Mouse (Mus musculus): ENCODE measurements at regions not wholly inside any gene's neighbourhood (a gene's known extent, or its start where the extent isn't known, plus 50 kb on each side); places are given as distances from the start of the nearest gene placed in this dataset.

GRCm38 (mm10) chr2:148506966-148507365 is 63.6 kb upstream of the Cd93 start:
- Histone ChIP-seq H3K27me3 (ENCODE audit: control insufficient read depth, insufficient read depth, low read depth, low read length) (no peaks in the 10 kb centered on the region), H3K27ac (ENCODE audit: low read length) (no peak overlapping the region), H3K9me3 (replicated peaks; ENCODE audit: control insufficient read depth, low read length, poor library complexity, severe bottlenecking) (no peaks in the 10 kb centered on the region), H3K4me2 (ENCODE audit: low read length) (no peak overlapping the region), H3K9ac (ENCODE audit: low read depth, low read length) (no peak overlapping the region), H3K36me3 (ENCODE audit: control insufficient read depth, insufficient read depth, low read length) (no peaks in the 10 kb centered on the region), H3K4me1 (ENCODE audit: control insufficient read depth, insufficient read depth, low read length) (no peaks in the 10 kb centered on the region), H3K4me3 (ENCODE audit: low read depth, low read length) (no peak overlapping the region)
- WGBS = 85% methylated on average over 3 of the region's 3 CpGs
- no peak for ATAC-seq

GRCm38 (mm10) chr2:148505651-148506050 is 62.3 kb upstream of the Cd93 start:
- no peak for ATAC-seq
- WGBS = 88% methylated on average over 3 of the region's 3 CpGs
- H3K27me3 ChIP-seq (ENCODE audit: control insufficient read depth, insufficient read depth, low read depth, low read length) = no peaks in the 10 kb centered on the region

GRCm38 (mm10) chr2:148503143-148503854 is 59.9 kb upstream of the Cd93 start:
- Histone ChIP-seq H3K36me3 (ENCODE audit: control insufficient read depth, insufficient read depth, low read length) (no peaks in the 10 kb centered on the region), H3K4me2 (ENCODE audit: low read length) (no peak overlapping the region), H3K9ac (ENCODE audit: low read depth, low read length) (no peak overlapping the region), H3K4me1 (ENCODE audit: control insufficient read depth, insufficient read depth, low read length) (no peaks in the 10 kb centered on the region), H3K4me3 (ENCODE audit: low read depth, low read length) (no peak overlapping the region), H3K27ac (ENCODE audit: low read length) (no peak overlapping the region), H3K9me3 (replicated peaks; ENCODE audit: control insufficient read depth, low read length, poor library complexity, severe bottlenecking) (no peaks in the 10 kb centered on the region), H3K27me3 (ENCODE audit: control insufficient read depth, insufficient read depth, low read depth, low read length) (no peaks in the 10 kb centered on the region)
- ATAC-seq = no peak
- 94% methylated on average over 2 of the region's 2 CpGs for WGBS

More at GRCm38 (mm10) chr2:148505651-148506050, 62.3 kb upstream of the Cd93 start:
- H3K27ac ChIP-seq (ENCODE audit: low read length) = no peak overlapping the region
- H3K36me3 ChIP-seq (ENCODE audit: control insufficient read depth, insufficient read depth, low read length) = no peaks in the 10 kb centered on the region
- no peaks in the 10 kb centered on the region for H3K4me1 ChIP-seq (ENCODE audit: control insufficient read depth, insufficient read depth, low read length)
- no peak overlapping the region for H3K9ac ChIP-seq (ENCODE audit: low read depth, low read length)
- no peak overlapping the region for H3K4me2 ChIP-seq (ENCODE audit: low read length)
- H3K9me3 ChIP-seq (replicated peaks; ENCODE audit: control insufficient read depth, low read length, poor library complexity, severe bottlenecking) = no peaks in the 10 kb centered on the region
- no peak overlapping the region for H3K4me3 ChIP-seq (ENCODE audit: low read depth, low read length)

GRCm38 (mm10) chr2:148502321-148502720 is 59.0 kb upstream of the Cd93 start:
- H3K27me3 ChIP-seq (ENCODE audit: control insufficient read depth, insufficient read depth, low read depth, low read length) = no peaks in the 10 kb centered on the region
- ATAC-seq = no peak
- 79% methylated on average over 2 of the region's 2 CpGs for WGBS

GRCm38 (mm10) chr2:148500235-148500936 is 57.0 kb upstream of the Cd93 start:
- Histone ChIP-seq H3K4me2 (ENCODE audit: low read length) (no peak overlapping the region), H3K4me3 (ENCODE audit: low read depth, low read length) (no peak overlapping the region), H3K27ac (ENCODE audit: low read length) (no peak overlapping the region), H3K36me3 (ENCODE audit: control insufficient read depth, insufficient read depth, low read length) (no peaks in the 10 kb centered on the region), H3K27me3 (ENCODE audit: control insufficient read depth, insufficient read depth, low read depth, low read length) (no peaks in the 10 kb centered on the region), H3K9me3 (replicated peaks; ENCODE audit: control insufficient read depth, low read length, poor library complexity, severe bottlenecking) (no peaks in the 10 kb centered on the region), H3K9ac (ENCODE audit: low read depth, low read length) (no peak overlapping the region), H3K4me1 (ENCODE audit: control insufficient read depth, insufficient read depth, low read length) (no peaks in the 10 kb centered on the region)
- WGBS = 85% methylated on average over 6 of the region's 6 CpGs
- ATAC-seq = no peak

More at GRCm38 (mm10) chr2:148502321-148502720, 59.0 kb upstream of the Cd93 start:
- H3K27ac ChIP-seq (ENCODE audit: low read length) = no peak overlapping the region
- H3K4me1 ChIP-seq (ENCODE audit: control insufficient read depth, insufficient read depth, low read length) = no peaks in the 10 kb centered on the region
- no peak overlapping the region for H3K4me3 ChIP-seq (ENCODE audit: low read depth, low read length)
- H3K9ac ChIP-seq (ENCODE audit: low read depth, low read length) = no peak overlapping the region
- no peaks in the 10 kb centered on the region for H3K9me3 ChIP-seq (replicated peaks; ENCODE audit: control insufficient read depth, low read length, poor library complexity, severe bottlenecking)
- H3K4me2 ChIP-seq (ENCODE audit: low read length) = no peak overlapping the region
- no peaks in the 10 kb centered on the region for H3K36me3 ChIP-seq (ENCODE audit: control insufficient read depth, insufficient read depth, low read length)

GRCm38 (mm10) chr2:148497452-148498302 is 54.3 kb upstream of the Cd93 start:
- no peak overlapping the region for H3K27ac ChIP-seq (ENCODE audit: low read length)
- WGBS = 82% methylated on average over 12 of the region's 12 CpGs
- H3K9ac ChIP-seq (ENCODE audit: low read depth, low read length) = no peak overlapping the region

GRCm38 (mm10) chr2:148496151-148497040 is 53.0 kb upstream of the Cd93 start:
- no peak for ATAC-seq
- H3K9ac ChIP-seq (ENCODE audit: low read depth, low read length) = no peak overlapping the region
- WGBS = 90% methylated on average over 6 of the region's 6 CpGs
- H3K4me2 ChIP-seq (ENCODE audit: low read length) = no peak overlapping the region
- no peaks in the 10 kb centered on the region for H3K36me3 ChIP-seq (ENCODE audit: control insufficient read depth, insufficient read depth, low read length)
- H3K9me3 ChIP-seq (replicated peaks; ENCODE audit: control insufficient read depth, low read length, poor library complexity, severe bottlenecking) = no peaks in the 10 kb centered on the region
- no peak overlapping the region for H3K27ac ChIP-seq (ENCODE audit: low read length)
- no peak overlapping the region for H3K4me3 ChIP-seq (ENCODE audit: low read depth, low read length)
- no peaks in the 10 kb centered on the region for H3K4me1 ChIP-seq (ENCODE audit: control insufficient read depth, insufficient read depth, low read length)
- H3K27me3 ChIP-seq (ENCODE audit: control insufficient read depth, insufficient read depth, low read depth, low read length) = no peaks in the 10 kb centered on the region

More at GRCm38 (mm10) chr2:148497452-148498302, 54.3 kb upstream of the Cd93 start:
- Histone ChIP-seq H3K4me3 (ENCODE audit: low read depth, low read length) (no peak overlapping the region), H3K36me3 (ENCODE audit: control insufficient read depth, insufficient read depth, low read length) (no peaks in the 10 kb centered on the region), H3K4me2 (ENCODE audit: low read length) (no peak overlapping the region), H3K4me1 (ENCODE audit: control insufficient read depth, insufficient read depth, low read length) (no peaks in the 10 kb centered on the region), H3K27me3 (ENCODE audit: control insufficient read depth, insufficient read depth, low read depth, low read length) (no peaks in the 10 kb centered on the region), H3K9me3 (replicated peaks; ENCODE audit: control insufficient read depth, low read length, poor library complexity, severe bottlenecking) (no peaks in the 10 kb centered on the region)
- ATAC-seq = no peak

- Histone ChIP-seq H3K36me3 (ENCODE audit: control insufficient read depth, insufficient read depth, low read length) (no peaks in the 10 kb centered on the region), H3K27me3 (ENCODE audit: control insufficient read depth, insufficient read depth, low read depth, low read length) (no peaks in the 10 kb centered on the region), H3K9ac (ENCODE audit: low read depth, low read length) (no peak overlapping the region), H3K4me2 (ENCODE audit: low read length) (no peak overlapping the region), H3K9me3 (replicated peaks; ENCODE audit: control insufficient read depth, low read length, poor library complexity, severe bottlenecking) (no peaks in the 10 kb centered on the region), H3K27ac (ENCODE audit: low read length) (no peak overlapping the region), H3K4me3 (ENCODE audit: low read depth, low read length) (no peak overlapping the region), H3K4me1 (ENCODE audit: control insufficient read depth, insufficient read depth, low read length) (no peaks in the 10 kb centered on the region)
- no peak for ATAC-seq
- 69% methylated on average over 3 of the region's 3 CpGs for WGBS
Measured at GRCm38 (mm10) chr2:148495485-148495884, 52.1 kb upstream of the Cd93 start.
